Mouse (Mus musculus) midbrain, embryonic 10.5 days (tissue): Measurements from ENCODE around the gene Zfp719. TPM values are rescaled to one million over a fixed set of nuclear protein-coding genes. Genes with fewer than 3 reads are reported as not detected.
A peak's percentile ranks its signal among the peaks of the same experiment; 100 is the strongest.

ENCODE experiments used
- DNase-seq: peaks from one replicate; pipeline ENCODE4 v3.0.0-alpha.2; 2017; ENCODE audit warnings: low spot score
- H3K27ac ChIP-seq: fragments of 300-500 bp; sonication (generic); replicated peaks from 2 replicates; pipeline ENCODE4 v1.5.1; 2016; ENCODE audit warnings: mild to moderate bottlenecking
- H3K27me3 ChIP-seq: fragments of 300-500 bp; sonication (generic); 2 replicates; pipeline ENCODE4 v1.6.1; 2016; ENCODE audit warnings: low read depth, mild to moderate bottlenecking; ENCODE audit not compliant: poor library complexity, severe bottlenecking
- H3K36me3 ChIP-seq: fragments of 300-500 bp; sonication (generic); 2 replicates; pipeline ENCODE4 v1.6.1; 2016; ENCODE audit warnings: mild to moderate bottlenecking, moderate library complexity
- H3K4me1 ChIP-seq: fragments of 300-500 bp; sonication (generic); 2 replicates; pipeline ENCODE4 v1.6.1; 2016
- H3K4me3 ChIP-seq: fragments of 300-500 bp; sonication (generic); 2 replicates; pipeline ENCODE4 v1.5.1; 2016; ENCODE audit warnings: mild to moderate bottlenecking, moderate library complexity
- H3K9me3 ChIP-seq: fragments of 300-500 bp; sonication (generic); replicated peaks from 2 replicates; pipeline ENCODE4 v1.6.1; 2016; ENCODE audit warnings: mild to moderate bottlenecking
- WGBS: fragments of 180-500 bp; shearing (Covaris S2); methylation state at CpG from one replicate; pipeline ENCODE4 v1.1.7; 2016; 5-methylcytosine and 5-hydroxymethylcytosine counted together
- polyA plus RNA-seq: library from polyadenylated mRNA; unstranded; fragments of >200 nt; fragmentation: Nextera tagmentation; extraction: Ambion mirVana; gene quantifications from 2 replicates; pipeline ENCODE4 v1.2.1, GENCODE M21; 2016

Gene Zfp719
- polyA plus RNA-seq, 1 experiment from 2014 or later = 14.6 TPM

DNA sequence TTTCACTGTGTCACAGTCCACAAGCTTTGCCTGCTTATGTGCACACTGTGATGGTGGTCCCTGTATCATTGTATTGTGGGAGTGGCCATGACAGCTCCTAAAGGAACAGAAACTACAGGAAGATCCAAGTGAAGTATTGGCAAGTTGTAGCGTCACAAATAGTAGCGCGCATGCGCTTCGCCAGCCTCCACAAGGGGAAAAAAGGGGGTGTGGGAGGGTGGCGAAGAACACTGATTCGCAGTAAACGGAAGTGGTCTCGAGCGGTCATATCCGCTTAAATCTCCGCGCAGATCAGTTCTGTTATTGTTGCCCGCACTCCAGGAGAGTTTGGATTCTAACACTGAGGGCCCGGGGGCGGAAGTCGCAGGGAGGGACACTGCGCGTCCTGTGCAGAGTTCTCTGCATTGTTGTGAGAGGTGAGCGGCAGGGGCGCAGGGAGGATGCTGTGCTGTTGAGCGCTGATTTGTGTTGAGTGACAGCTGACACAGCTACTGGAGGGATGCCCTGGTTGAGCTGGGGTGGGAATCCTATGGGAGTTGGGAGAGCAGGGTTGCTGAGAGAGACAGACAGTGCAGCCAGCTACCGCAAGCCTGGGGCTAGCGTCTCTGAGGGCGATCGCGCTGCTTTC, 17.3 kb upstream of the Zfp719 start, which contains the start of gene Zfp658:
TSS of gene Zfp658 (plus strand) at position 251 of the 628 bp plus-strand sequence.
- Histone ChIP-seq H3K4me3 (peak within 1 kb of the TSS; percentile 78), H3K27ac (peak within 1 kb of the TSS; percentile 90), H3K36me3 (peaks cover 21% of the 10 kb centered on the region), H3K27me3 (no peaks in the 10 kb centered on the region), H3K9me3 (no peaks in the 10 kb centered on the region), H3K4me1 (peaks cover 21% of the 10 kb centered on the region)
- DNase-seq = peak; percentile 89
- WGBS = under 1% methylated on average over 27 of the region's 27 CpGs

DNA sequence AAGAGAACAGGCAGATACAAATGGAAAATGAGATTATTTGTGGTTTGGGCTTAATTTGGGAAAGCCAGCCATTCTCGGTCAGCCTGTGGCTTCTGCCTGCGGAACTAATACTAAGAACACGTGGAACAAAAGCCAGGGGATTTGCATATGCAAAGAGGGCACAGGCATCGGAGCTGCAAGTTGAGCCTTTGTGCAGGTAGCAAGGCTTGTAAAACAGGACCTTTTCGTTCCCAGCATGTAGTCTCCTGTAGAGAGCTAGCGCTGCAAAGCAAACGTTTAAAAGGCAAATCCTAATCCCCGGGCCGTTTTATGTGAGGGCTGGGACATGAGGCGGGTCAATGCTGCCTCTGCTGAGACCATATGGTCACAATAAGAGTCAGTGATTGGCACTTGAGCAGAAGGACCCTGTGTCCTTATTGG, 16.7 kb upstream of the Zfp719 start:
- peak; percentile 58 for DNase-seq
- Histone ChIP-seq H3K4me1 (peaks cover 21% of the 10 kb centered on the region), H3K36me3 (peaks cover 26% of the 10 kb centered on the region), H3K9me3 (no peaks in the 10 kb centered on the region), H3K27ac (peak overlapping the region; percentile 90), H3K27me3 (no peaks in the 10 kb centered on the region), H3K4me3 (peak overlapping the region; percentile 78)
- under 1% methylated on average over 10 of the region's 10 CpGs for WGBS

DNA sequence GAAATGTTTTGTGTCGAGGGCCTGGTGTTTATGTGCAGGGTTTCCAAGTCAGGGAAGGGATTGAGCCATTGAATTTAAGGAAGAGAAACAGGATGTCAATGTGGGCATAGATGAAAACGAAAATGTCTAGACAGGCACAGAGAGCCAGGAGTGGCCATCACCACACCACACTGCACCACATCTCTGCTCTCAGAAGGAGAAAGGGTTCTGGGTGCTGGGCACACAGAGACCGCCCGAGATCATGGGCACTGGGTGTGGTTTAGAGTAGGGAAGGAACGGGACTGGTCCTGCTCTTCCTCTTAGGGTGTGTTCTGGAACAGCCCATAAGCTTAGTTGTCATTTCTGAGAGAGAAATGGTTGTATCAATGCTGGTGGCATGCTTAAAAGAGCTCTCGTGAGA, 16.1 kb upstream of the Zfp719 start:
- 54% methylated on average over 6 of the region's 6 CpGs for WGBS
- Histone ChIP-seq H3K4me1 (peaks cover 21% of the 10 kb centered on the region), H3K27me3 (no peaks in the 10 kb centered on the region), H3K36me3 (peaks cover 33% of the 10 kb centered on the region), H3K4me3 (peak overlapping the region; percentile 78), H3K9me3 (no peaks in the 10 kb centered on the region), H3K27ac (peak overlapping the region; percentile 90)
- DNase-seq = no peak

DNA sequence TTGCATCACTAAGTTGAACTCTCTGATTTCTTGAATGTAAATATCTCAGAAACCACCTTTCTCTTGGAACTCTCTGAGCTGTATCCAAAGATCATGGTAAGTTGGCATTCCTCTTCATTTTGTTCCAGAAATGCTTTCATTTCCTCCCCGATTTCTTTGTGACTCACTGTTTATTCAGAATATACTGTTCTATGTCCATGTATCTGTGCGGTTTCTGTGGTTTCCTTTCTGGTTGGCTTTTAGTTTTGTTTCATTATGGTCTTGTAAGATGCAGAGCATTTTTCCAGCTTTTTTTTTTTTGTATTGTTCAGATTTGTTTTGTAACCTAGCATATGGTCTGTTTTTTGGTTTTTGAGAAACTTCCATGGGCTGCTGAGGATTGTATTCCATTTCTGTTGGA, 8.2 kb upstream of the Zfp719 start:
- Histone ChIP-seq H3K4me1 (no peaks in the 10 kb centered on the region), H3K4me3 (no peak overlapping the region), H3K9me3 (no peaks in the 10 kb centered on the region; the same call in 1 of the 2 replicates), H3K27ac (no peak overlapping the region), H3K27me3 (no peaks in the 10 kb centered on the region), H3K36me3 (peaks cover 90% of the 10 kb centered on the region)
- DNase-seq = no peak
- 93% methylated on average over 2 of the region's 2 CpGs for WGBS

DNA sequence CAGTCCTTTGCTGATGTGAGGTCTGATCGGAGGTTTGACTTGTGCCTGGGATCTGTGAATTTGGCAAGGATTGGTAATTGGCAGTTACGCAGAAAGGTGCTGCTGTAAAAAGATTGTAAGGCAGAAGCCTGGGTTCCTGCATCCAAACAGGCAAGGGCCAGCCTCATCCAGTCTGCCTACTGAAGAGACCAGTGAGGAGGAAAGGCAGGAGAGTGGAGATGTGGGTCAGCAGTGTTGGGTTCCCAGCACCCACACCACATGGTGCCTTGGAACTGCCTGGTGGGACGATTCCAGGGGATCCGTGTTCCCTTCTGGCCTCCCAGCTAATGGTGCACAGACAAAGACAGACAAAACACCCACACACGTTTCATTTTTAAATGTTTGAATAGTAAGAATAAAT, 1.1 kb downstream of the Zfp719 start:
- H3K27ac ChIP-seq = peak overlapping the region; percentile 92
- no peak for DNase-seq
- H3K27me3 ChIP-seq = no peaks in the 10 kb centered on the region
- peaks cover 21% of the 10 kb centered on the region for H3K4me1 ChIP-seq
- 74% methylated on average over 5 of the region's 5 CpGs for WGBS
- no peaks in the 10 kb centered on the region for H3K9me3 ChIP-seq
- peaks cover 23% of the 10 kb centered on the region for H3K36me3 ChIP-seq
- peak overlapping the region; percentile 79 for H3K4me3 ChIP-seq

DNA sequence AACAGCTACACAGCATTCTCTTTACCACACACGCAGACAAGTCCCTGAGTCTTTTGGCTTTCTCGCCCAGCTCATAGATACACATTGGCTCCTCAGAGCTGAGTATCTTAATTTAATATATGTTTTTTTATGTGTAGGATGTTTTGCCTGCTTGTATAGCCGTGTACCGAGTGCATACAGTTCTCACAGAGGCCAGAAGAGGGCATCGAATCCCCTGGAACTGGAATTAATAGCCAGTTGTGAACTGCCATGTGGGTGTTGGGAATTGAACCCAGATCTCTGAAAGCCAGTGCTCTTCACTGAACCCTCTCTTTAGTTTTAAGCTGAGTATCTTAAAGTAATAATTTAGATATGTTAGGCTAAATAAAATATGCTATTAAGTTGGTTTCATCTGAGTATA, 5.4 kb downstream of the Zfp719 start:
- Histone ChIP-seq H3K36me3 (peaks cover 61% of the 10 kb centered on the region), H3K27ac (no peak overlapping the region), H3K4me3 (no peak overlapping the region), H3K4me1 (peaks cover 21% of the 10 kb centered on the region), H3K27me3 (no peaks in the 10 kb centered on the region), H3K9me3 (no peaks in the 10 kb centered on the region)
- no peak for DNase-seq
- WGBS = 90% methylated on average over 5 of the region's 5 CpGs

DNA sequence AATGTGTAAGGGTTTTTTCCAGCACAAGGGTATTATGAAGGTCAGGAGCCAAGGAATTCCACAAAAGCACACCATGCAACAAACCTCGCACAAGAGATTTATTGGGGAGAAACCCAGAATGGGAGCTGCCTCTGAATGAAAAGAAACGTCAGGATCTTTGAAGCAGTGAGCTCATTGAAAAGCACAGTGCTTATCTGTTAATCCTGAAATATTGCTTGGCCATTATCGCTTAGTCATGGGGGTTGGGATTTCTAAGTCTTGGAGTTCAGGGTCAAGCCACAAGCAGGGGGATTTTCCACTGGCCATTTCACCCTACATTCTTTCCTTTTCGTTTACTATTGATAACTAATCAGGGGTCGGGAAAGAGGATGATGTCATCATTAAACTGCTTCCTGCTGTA, 22.5 kb downstream of the Zfp719 start:
- H3K4me1 ChIP-seq = peaks cover 22% of the 10 kb centered on the region
- DNase-seq = no peak
- H3K9me3 ChIP-seq = no peaks in the 10 kb centered on the region
- 35% methylated on average over 5 of the region's 5 CpGs for WGBS
- peaks cover 7% of the 10 kb centered on the region; the same call in 1 of the 2 replicates for H3K27me3 ChIP-seq
- H3K36me3 ChIP-seq = no peaks in the 10 kb centered on the region
- H3K27ac ChIP-seq = peak overlapping the region; percentile 38; the same call in 1 of the 2 replicates
- no peak overlapping the region for H3K4me3 ChIP-seq

DNA sequence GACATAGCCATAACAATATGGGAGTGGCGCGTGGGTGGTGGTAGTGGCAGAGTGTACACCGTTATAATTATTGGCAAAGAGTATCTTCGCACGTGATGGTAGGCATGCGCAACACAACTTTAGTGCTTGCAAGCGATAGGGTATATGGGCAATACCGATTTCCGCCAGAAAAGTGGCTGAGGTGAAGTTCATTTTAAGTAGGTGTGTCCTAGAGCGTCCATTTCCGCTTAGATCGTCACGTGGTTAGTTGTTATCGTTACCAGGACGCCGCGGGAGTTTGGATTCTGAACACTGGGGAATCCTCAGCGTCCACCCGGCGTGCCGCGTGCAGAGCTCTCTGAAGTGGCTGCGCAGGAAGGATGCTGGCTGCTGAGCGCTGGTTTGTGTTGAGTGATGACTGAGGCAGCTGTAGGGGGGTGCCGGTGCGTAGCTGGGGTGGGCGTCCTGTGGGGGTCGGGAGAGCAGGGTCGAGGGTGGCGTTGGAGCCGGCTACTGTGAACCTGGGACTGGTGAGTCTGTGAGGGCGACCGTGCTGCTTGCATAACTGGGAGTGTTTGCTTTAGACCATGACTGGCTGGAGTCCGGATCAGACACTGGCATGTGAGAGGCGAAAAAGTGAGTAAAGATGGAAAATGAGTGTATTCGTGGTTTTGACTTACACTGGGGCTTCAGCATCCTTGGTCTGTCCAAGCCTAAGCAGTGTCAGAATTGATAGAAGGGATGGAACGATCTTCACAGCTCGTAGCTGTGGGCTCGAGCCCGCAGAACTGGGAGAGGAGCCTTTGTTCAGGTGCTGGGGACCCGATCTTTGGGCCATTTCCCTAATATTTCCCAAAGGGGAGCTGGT, 27.7 kb downstream of the Zfp719 start, which contains the start of gene Zfp819:
TSS of gene Zfp819 (plus strand) at position 274 of the 847 bp plus-strand sequence.
- Histone ChIP-seq H3K9me3 (no peaks in the 10 kb centered on the region), H3K36me3 (no peaks in the 10 kb centered on the region), H3K27me3 (peaks cover 7% of the 10 kb centered on the region; the same call in 1 of the 2 replicates), H3K27ac (peak within 1 kb of the TSS; percentile 63; the same call in 1 of the 2 replicates), H3K4me3 (peak within 1 kb of the TSS; percentile 60), H3K4me1 (peaks cover 21% of the 10 kb centered on the region)
- WGBS = 16% methylated on average over 41 of the region's 41 CpGs
- DNase-seq = peak; percentile 79

DNA sequence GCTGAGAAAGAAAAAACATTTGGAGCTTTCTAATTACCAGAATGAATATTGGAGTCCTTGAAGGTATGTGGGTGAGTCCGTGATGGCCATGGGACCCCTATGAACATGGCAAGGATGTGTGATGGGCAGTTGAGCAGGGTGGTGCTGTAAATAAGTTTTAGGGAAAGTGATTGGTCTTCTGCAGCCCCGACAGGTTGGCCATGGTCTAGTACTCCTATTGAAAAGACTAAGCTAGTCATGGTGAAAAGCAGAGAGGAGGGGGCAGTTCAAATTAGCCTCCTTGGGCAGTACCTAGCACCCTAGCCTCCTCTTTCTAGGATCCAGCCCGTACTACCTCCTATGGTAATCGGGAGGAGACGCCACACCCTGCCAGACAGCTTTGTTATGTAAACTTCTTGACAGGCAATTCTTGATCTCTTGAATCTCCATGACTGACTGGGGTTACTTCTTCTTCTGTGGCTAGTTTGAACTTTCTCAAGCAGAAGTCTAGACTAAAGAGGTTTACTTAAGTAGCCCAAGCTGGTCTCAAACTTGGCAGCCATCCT, 28.4 kb downstream of the Zfp719 start:
- H3K36me3 ChIP-seq = no peaks in the 10 kb centered on the region
- DNase-seq = no peak
- no peak overlapping the region for H3K27ac ChIP-seq
- no peaks in the 10 kb centered on the region for H3K9me3 ChIP-seq
- peak overlapping the region; percentile 60 for H3K4me3 ChIP-seq
- WGBS = 43% methylated on average over 5 of the region's 5 CpGs
- H3K27me3 ChIP-seq = peaks cover 7% of the 10 kb centered on the region; the same call in 1 of the 2 replicates
- H3K4me1 ChIP-seq = peaks cover 14% of the 10 kb centered on the region

DNA sequence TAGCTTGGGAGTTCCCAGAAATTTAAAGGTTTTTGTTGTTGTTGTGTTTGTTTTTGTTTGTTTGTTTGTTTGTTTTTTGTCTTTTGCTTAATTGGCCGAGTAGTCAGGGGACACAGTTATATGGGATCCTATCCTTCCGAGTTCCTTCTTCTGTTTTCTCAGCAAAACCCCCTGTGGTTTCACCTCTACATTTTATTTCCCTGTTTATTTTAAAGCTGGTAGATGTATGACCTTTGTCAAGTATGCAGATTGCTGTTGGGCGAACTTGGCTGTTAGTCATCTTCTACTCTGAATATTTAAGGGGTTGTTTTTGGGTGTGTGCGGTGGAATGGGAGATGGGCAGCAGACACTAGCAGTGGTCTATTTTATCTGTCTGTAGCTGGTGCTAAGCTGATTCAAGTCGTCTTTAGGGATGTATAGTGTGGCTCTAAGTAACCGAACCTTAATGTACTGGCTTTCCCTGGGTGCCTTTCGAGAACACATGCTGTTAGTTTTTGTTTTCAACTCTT, 29.0 kb downstream of the Zfp719 start:
- Histone ChIP-seq H3K27me3 (peaks cover 7% of the 10 kb centered on the region; the same call in 1 of the 2 replicates), H3K4me3 (no peak overlapping the region), H3K4me1 (peaks cover 10% of the 10 kb centered on the region), H3K36me3 (no peaks in the 10 kb centered on the region), H3K9me3 (no peaks in the 10 kb centered on the region), H3K27ac (no peak overlapping the region)
- 85% methylated on average over 7 of the region's 7 CpGs for WGBS
- DNase-seq = no peak

DNA sequence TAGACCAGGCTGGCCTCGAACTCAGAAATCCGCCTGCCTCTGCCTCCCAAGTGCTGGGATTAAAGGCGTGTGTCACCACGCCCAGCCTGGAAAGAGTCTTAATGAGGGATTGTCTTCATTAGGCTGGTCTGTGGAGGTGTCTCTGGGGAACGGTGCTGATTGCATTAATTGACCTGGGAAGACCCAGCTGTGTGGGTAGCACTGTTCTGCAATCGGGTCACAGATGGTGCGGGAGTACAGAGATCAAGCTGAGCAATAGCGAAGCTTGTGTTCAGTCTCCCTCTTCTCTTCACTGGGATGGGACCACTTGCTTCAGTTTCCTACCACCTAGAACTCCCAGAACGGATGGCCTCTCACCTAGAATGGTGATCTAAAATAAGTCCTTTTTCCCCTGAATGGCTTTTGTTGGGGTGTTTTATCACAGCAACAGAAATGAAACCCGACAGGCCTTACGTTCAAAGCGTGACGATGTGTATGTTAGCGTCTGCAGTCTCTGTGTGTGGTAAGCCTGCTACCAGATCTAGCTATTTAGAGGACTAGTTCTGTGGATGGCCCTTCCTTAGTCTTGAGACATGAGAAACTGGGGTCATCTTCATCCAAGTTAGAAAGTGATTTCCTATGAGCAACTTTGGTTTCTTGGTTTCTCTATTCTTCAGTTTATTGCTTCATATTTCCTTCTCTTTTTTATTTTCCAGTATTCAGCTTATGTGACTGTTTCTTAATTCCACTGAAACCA, 34.6 kb downstream of the Zfp719 start:
- peaks cover 4% of the 10 kb centered on the region; the same call in 1 of the 2 replicates for H3K36me3 ChIP-seq
- H3K27me3 ChIP-seq = no peaks in the 10 kb centered on the region
- H3K27ac ChIP-seq = no peak overlapping the region
- H3K4me1 ChIP-seq = no peaks in the 10 kb centered on the region
- no peak for DNase-seq
- H3K9me3 ChIP-seq = no peaks in the 10 kb centered on the region
- 95% methylated on average over 14 of the region's 14 CpGs for WGBS
- no peak overlapping the region for H3K4me3 ChIP-seq

DNA sequence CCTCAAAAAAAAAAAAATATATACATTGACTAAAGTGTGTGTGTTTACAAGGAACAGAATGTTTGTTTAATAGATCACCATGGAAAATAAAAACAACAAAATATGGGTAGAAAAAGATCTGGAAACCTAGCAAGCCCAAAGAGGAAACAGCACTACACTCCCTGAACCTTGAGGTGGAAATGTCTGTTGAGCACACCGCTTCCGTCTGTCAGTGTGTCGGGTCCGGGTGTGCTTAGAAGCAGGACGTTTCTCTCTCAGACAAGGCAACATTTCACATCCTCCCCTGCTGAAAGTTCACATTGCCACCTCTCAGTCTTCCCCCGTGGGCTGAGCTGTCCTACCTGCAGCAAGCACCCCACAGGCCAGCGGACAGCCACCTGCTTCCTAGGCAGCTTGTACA, 43.5 kb downstream of the Zfp719 start:
- 85% methylated on average over 7 of the region's 7 CpGs for WGBS
- no peak for DNase-seq

More for the DNA sequence above, 43.5 kb downstream of the Zfp719 start:
- Histone ChIP-seq H3K27me3 (no peaks in the 10 kb centered on the region), H3K27ac (no peak overlapping the region), H3K4me3 (no peak overlapping the region), H3K9me3 (no peaks in the 10 kb centered on the region), H3K4me1 (peaks cover 12% of the 10 kb centered on the region), H3K36me3 (no peaks in the 10 kb centered on the region)
